Mouse (Mus musculus) intestine, postnatal 0 days (tissue): Measurements from ENCODE around the gene Tnfsfm13. TPM values are rescaled to one million over a fixed set of nuclear protein-coding genes. Genes with fewer than 3 reads are reported as not detected.

Source experiments
- ATAC-seq: fragments of 200-750 bp; cut with Nextera tagmentation; 2 replicates; pipeline ENCODE4 v1.8.0; 2017; ENCODE audit warnings: mild to moderate bottlenecking, moderate TSS enrichment, moderate library complexity
- H3K27ac ChIP-seq: fragments of 300-500 bp; sonication (generic); 2 replicates; pipeline ENCODE4 v1.5.1; 2014; ENCODE audit warnings: mild to moderate bottlenecking, low read depth, low read length, moderate library complexity
- H3K27me3 ChIP-seq: fragments of 300-500 bp; sonication (generic); replicated peaks from 2 replicates; pipeline ENCODE4 v1.6.1; 2014; ENCODE audit warnings: low read length, mixed read lengths; ENCODE audit not compliant: control insufficient read depth, insufficient read depth
- H3K36me3 ChIP-seq: fragments of 300-500 bp; sonication (generic); 2 replicates; pipeline ENCODE4 v1.6.1; 2014; ENCODE audit warnings: mild to moderate bottlenecking, moderate library complexity; ENCODE audit not compliant: control insufficient read depth, insufficient read depth
- H3K4me1 ChIP-seq: fragments of 300-500 bp; sonication (generic); replicated peaks from 2 replicates; pipeline ENCODE4 v1.6.1; 2014; ENCODE audit warnings: antibody characterized with exemption, low read length, mixed read lengths; ENCODE audit not compliant: control insufficient read depth, insufficient read depth
- H3K4me2 ChIP-seq: fragments of 300-500 bp; sonication (generic); replicated peaks from 2 replicates; pipeline ENCODE4 v1.6.1; 2014; ENCODE audit warnings: low read depth, mild to moderate bottlenecking, moderate library complexity
- H3K4me3 ChIP-seq: fragments of 300-500 bp; sonication (generic); 2 replicates; pipeline ENCODE4 v1.5.1; 2014; ENCODE audit warnings: low read depth, low read length
- H3K9ac ChIP-seq: fragments of 300-500 bp; sonication (generic); 2 replicates; pipeline ENCODE4 v1.6.1; 2014; ENCODE audit warnings: mild to moderate bottlenecking, low read depth, low read length
- H3K9me3 ChIP-seq: fragments of 300-500 bp; sonication (generic); 2 replicates; pipeline ENCODE4 v1.6.1; 2016; ENCODE audit warnings: mixed run types; ENCODE audit not compliant: control insufficient read depth
- CTCF ChIP-seq: sonication (generic); IDR thresholded peaks from 2 replicates; pipeline ENCODE4 v1.5.1; 2016; ENCODE audit warnings: low read depth, mild to moderate bottlenecking, control low read depth, antibody characterized with exemption, moderate library complexity
- WGBS: fragments of 180-500 bp; shearing (Covaris S2); extraction: QIAGEN DNeasy Blood & Tissue Kit; methylation state at CpG from one replicate; pipeline ENCODE4 v1.1.7; 2014; 5-methylcytosine and 5-hydroxymethylcytosine counted together
- polyA plus RNA-seq: library from polyadenylated mRNA; unstranded; fragments of >200 nt; fragmentation: Nextera tagmentation; extraction: Ambion mirVana; gene quantifications from 2 replicates; pipeline ENCODE4 v1.2.1, GENCODE M21; 2015

Tnfsfm13 gene
- polyA plus RNA-seq, 1 experiment from 2014 or later = 4.8 TPM

DNA sequence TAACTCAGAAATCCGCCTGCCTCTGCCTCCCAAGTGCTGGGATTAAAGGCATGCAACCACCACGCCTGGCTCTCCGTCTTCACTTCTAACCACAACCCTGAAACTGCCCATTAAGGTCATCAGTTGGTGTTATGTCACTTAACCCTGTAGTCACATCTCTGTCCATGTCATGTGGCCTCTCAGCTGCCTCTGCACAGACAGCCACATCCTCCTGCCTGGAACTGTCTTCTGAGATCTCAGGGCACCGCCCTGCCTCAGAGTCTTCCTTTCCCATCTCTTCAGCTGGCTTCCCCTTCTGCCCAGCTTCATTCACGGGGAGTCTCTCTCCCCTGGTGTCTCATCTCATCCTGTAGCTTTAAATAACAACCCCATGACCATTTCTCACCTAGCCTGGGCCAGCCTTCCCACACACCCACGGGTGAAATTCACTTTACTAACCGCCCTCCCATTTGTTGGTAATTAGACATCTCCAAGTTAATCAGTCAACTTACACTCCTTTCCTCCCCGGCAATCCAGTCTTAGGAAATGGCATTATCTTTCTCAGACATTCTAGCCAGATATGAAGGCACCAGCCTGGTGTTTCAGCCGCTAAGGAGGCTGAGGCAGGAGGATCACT is 3.6 kb downstream of the Tnfsfm13 start:
- no peak for TF ChIP-seq CTCF
- H3K9me3 ChIP-seq = no peaks in the 10 kb centered on the region
- ATAC-seq = peak; percentile 37; the same call in 1 of the 2 replicates
- peaks cover 7% of the 10 kb centered on the region; the same call in 1 of the 2 replicates for H3K4me1 ChIP-seq
- H3K27me3 ChIP-seq = no peaks in the 10 kb centered on the region
- H3K4me3 ChIP-seq = no peak overlapping the region
- 54% methylated on average over 9 of the region's 9 CpGs for WGBS
- no peak overlapping the region for H3K9ac ChIP-seq
- H3K27ac ChIP-seq = peak overlapping the region; percentile 84
- no peaks in the 10 kb centered on the region for H3K36me3 ChIP-seq
- no peak overlapping the region for H3K4me2 ChIP-seq

DNA sequence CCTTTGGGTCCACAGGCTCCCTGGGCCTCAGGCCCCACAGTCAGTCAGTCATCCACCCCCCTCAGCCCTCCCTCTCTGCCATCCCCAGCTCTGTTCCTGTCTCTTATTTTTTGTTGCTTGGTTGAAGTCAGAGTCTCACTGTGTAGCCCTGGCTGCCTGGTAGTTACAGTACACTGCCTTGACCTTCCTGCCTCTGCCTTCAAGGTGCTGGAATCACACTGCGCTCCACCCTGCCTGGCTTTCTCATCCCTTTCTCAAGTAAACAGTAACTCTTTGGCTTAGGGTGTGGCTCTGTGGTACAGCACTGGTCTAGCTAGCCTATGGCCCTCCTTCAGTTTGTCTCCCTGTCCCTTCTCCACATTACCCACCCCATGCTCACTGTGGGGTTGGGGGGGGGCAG is 6.0 kb downstream of the Tnfsfm13 start:
- Histone ChIP-seq H3K9me3 (no peaks in the 10 kb centered on the region), H3K4me3 (no peak overlapping the region), H3K36me3 (no peaks in the 10 kb centered on the region), H3K4me2 (no peak overlapping the region), H3K27me3 (no peaks in the 10 kb centered on the region), H3K4me1 (peaks cover 9% of the 10 kb centered on the region), H3K9ac (no peak overlapping the region), H3K27ac (no peak overlapping the region; the same call in 1 of the 2 replicates)
- no peak for ATAC-seq
- WGBS = 86% methylated on average over 1 of the region's 1 CpGs
- TF ChIP-seq CTCF = no peak

- Histone ChIP-seq H3K9ac (no peak overlapping the region), H3K4me2 (peak overlapping the region; percentile 62)
Observed at GRCm38 (mm10) chr11:69687061-69687460, 8.8 kb downstream of the Tnfsfm13 start.

GRCm38 (mm10) chr11:69686377-69686776 is 9.5 kb downstream of the Tnfsfm13 start:
- Histone ChIP-seq H3K36me3 (no peaks in the 10 kb centered on the region), H3K4me1 (peaks cover 9% of the 10 kb centered on the region), H3K9ac (no peak overlapping the region), H3K4me2 (peak overlapping the region; percentile 62), H3K27ac (peak overlapping the region; percentile 89; the same call in 1 of the 2 replicates), H3K27me3 (no peaks in the 10 kb centered on the region), H3K9me3 (no peaks in the 10 kb centered on the region), H3K4me3 (no peak overlapping the region)
- WGBS = 23% methylated on average over 4 of the region's 4 CpGs
- ATAC-seq = no peak
- no peak for TF ChIP-seq CTCF

More at GRCm38 (mm10) chr11:69687061-69687460, 8.8 kb downstream of the Tnfsfm13 start:
- WGBS = 50% methylated on average over 5 of the region's 5 CpGs
- Histone ChIP-seq H3K9me3 (no peaks in the 10 kb centered on the region), H3K36me3 (no peaks in the 10 kb centered on the region), H3K4me3 (no peak overlapping the region), H3K27ac (no peak overlapping the region), H3K4me1 (peaks cover 9% of the 10 kb centered on the region), H3K27me3 (no peaks in the 10 kb centered on the region)
- no peak for ATAC-seq
- TF ChIP-seq CTCF = no peak

DNA sequence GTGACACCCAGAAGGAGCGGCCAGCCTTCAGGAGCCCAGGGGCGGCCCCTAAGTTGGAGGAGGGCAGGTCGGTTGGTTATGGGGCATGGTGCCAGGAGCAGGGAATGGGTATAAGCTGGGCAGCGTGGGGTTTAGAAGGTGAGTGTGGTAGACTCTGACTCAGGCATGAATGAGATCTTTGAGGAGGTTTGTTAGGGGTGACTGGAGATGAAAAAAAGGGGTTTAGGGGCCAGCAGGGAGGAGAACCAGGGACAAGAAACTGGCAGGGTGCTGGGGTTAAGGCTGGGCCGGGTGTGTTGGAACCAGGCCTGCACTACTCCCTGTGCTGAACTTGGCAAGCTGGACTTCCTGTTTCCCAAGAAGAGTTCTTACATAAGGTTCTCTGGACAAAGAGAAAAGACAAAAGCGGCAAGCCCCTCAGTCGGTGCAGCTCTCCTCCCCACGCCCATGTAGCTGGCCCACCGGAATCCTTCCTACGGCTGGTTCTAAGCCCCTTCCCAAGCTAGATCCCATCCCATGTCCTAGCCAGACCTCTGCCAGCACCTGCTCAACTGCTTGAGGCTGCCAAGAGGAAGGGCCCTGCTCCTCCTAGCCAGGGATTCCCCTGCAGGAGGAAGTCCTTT is 10.3 kb downstream of the Tnfsfm13 start, which contains the start of gene Tnfsf13:
Gene Tnfsf13, minus strand, starts transcription at position 259 of the 623 bp plus-strand sequence.
- Histone ChIP-seq H3K9ac (peak within 1 kb of the TSS; percentile 31; the same call in 1 of the 2 replicates), H3K9me3 (no peaks in the 10 kb centered on the region), H3K4me2 (peak within 1 kb of the TSS; percentile 62), H3K27me3 (no peaks in the 10 kb centered on the region), H3K4me1 (peaks cover 12% of the 10 kb centered on the region), H3K27ac (peak within 1 kb of the TSS; percentile 89), H3K4me3 (peak within 1 kb of the TSS; percentile 26), H3K36me3 (no peaks in the 10 kb centered on the region)
- ATAC-seq = no peak
- WGBS = 53% methylated on average over 10 of the region's 10 CpGs
- no peak for TF ChIP-seq CTCF

GRCm38 (mm10) chr11:69684936-69685335 is 11.0 kb downstream of the Tnfsfm13 start:
- no peak for TF ChIP-seq CTCF
- Histone ChIP-seq H3K4me1 (peaks cover 12% of the 10 kb centered on the region), H3K4me3 (peak overlapping the region; percentile 26), H3K4me2 (peak overlapping the region; percentile 62), H3K9me3 (no peaks in the 10 kb centered on the region), H3K9ac (0 out of 2 replicates have a peak overlapping the region, but pooled peaks have one; percentile 31), H3K36me3 (no peaks in the 10 kb centered on the region; the same call in 1 of the 2 replicates), H3K27ac (peak overlapping the region; percentile 89; the same call in 1 of the 2 replicates), H3K27me3 (no peaks in the 10 kb centered on the region)
- no peak for ATAC-seq
- WGBS = 89% methylated on average over 6 of the region's 6 CpGs
